Mouse (Mus musculus): Measurements from ENCODE around the gene Slc8b1. TPM values are rescaled to one million over a fixed set of nuclear protein-coding genes. Genes with fewer than 3 reads are reported as not detected.
A peak's percentile ranks its signal among the peaks of the same experiment; 100 is the strongest.
"Not testable (repeated sequence)": the region's sequence is repeated elsewhere in the genome, so short reads cannot be mapped to it uniquely, and the experiment has no call there.

Slc8b1 gene
- total RNA-seq, 2 experiments from 2014 or later = 22.7 to 30.9 TPM

DNA sequence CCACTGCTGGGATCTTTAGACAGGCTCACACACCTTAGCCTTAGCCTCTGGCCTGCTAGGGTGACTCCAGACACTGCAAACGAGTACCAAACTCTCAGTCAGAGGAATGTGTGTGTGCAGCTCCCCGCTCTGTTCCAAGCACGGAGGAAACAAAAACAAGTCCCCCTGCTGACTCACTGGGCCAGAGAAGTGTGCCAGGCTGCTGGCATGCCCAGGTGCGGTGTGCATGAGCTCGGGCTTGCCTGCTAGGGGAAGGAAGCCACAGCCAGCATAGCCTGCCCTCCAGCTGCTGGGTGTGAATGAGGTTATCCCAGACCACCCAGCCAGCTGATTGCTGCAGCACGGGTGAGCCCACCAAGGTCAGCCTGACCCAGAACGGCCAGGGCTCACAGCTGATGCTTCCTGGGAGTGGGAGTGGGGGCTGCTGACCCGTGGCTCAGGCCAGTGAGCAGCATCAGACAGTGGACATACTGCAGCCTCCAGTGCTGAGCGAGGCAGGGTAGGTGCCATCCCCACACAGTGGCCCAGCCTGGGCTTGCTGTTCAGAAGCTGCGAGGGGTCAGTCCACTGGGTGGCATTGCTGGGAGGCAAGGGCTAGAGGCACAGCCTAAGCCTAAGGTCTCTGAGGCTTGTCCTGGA is 15.8 kb upstream of the Slc8b1 start:
- DNase-seq (ENCODE audit: low spot score in 2 of 2) = no peak

DNA sequence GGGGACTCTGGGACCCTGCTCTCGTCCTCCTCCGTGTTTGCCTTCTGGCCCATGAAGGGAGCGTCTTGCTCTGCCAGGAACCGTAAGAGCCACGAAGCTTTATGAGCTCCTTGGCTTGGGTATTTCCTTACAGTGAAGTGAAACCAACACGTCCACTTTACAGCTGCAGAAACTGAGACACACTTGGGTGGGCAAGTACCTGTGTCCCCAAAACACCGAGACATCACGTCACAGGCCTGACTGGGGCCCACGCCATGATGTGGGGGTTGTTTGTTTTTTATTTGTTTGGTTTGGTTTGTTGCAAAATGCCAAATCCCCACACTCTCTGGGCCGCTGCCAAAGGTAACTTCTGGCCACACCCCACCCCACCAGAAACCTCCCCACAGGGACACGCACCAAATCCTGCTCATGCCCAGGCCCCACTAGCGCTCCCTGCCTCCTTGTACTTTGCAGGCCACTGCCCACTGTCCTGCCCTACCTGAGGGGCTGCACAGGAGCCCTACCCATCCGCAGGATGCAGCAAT is 15.2 kb upstream of the Slc8b1 start:
- no peak for DNase-seq (ENCODE audit: low spot score in 2 of 2)

GRCm38 (mm10) chr5:120497071-120497470 is 13.9 kb upstream of the Slc8b1 start:
- DNase-seq (ENCODE audit: low spot score in 2 of 2) = no peak

- no peak for DNase-seq (ENCODE audit: low spot score in 2 of 2)
Observed at GRCm38 (mm10) chr5:120499202-120499601, 11.8 kb upstream of the Slc8b1 start.

- DNase-seq (ENCODE audit: low spot score in 2 of 2) = not testable (repeated sequence)
Observed at GRCm38 (mm10) chr5:120500609-120501008, 10.4 kb upstream of the Slc8b1 start.

DNA sequence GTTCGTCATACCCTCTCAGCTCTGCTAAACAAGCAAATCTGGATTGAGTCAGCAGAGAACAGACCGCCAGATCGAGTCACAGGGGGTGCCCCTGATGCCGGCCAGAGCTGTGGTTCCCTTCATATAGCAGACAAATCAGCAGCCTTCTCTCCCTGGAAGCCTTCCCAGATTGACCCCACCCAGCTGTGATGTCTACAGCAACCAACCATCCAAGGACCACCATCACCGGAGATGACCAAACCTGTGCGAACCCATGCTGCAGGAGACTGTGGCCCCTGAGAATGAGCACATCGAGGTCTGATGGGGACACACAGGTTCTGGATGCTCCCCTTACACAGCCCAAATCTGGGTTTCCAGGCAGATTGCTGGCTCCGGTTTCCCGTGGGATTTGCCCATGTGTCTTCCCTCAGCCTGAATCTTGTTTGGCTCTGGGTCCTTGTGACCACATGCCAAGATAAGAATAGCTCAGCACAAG is 8.8 kb upstream of the Slc8b1 start:
- no peak for DNase-seq (ENCODE audit: low spot score in 2 of 2)

- no peak for DNase-seq (ENCODE audit: low spot score in 2 of 2)
Observed at GRCm38 (mm10) chr5:120502675-120503143, 8.3 kb upstream of the Slc8b1 start.

GRCm38 (mm10) chr5:120503144-120503795 is 7.7 kb upstream of the Slc8b1 start, which contains the start of gene Plbd2:
TSS of gene Plbd2 (minus strand) at chr5:120503625.
- DNase-seq (ENCODE audit: low spot score in 2 of 2) = peak; percentile 81 to 87

DNA sequence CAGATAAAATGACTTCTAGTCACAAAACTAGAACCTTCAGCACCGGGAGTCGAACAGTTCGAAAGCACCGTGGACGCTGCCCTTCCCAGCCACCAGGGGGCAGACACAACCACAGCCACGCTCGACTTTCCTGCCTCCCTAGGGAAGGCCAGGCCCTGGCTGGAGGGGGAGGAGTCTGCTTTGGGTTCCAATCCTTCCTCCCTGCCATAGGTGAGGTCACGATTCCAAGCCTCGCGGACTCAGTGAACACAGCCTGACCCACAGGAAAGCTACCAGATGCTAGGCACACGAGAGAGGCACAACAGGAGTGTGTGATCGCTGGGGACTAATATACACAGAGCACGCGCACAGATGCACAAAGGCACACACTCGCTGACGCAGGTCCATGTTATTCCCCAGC is 5.6 kb upstream of the Slc8b1 start:
- DNase-seq (ENCODE audit: low spot score in 2 of 2) = peak; percentile 68 to 81

GRCm38 (mm10) chr5:120505781-120506180 is 5.2 kb upstream of the Slc8b1 start:
- DNase-seq (ENCODE audit: low spot score in 2 of 2) = no peak

DNA sequence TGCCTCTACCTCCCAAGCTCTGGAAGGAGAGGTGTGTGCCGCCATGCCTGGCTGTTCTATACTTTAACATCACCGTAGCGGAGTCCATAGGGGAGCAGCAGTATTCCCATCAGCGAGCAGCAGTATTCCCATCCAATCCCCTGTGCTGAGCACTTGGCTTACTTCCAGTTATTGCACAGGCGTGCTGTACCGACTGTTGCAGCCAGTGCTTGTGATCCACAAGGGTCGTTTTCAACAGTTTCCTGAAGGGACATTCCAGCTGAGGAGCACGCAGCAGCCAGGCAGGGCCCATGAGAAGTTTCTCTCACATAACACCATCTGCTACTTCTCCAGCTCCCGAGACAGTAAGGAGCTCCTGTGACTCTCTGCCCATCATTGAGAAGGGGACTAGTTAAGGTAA is 4.5 kb upstream of the Slc8b1 start:
- DNase-seq (ENCODE audit: low spot score in 2 of 2) = no peak

- no peak for DNase-seq (ENCODE audit: low spot score in 2 of 2)
Observed at GRCm38 (mm10) chr5:120507311-120507710, 3.7 kb upstream of the Slc8b1 start.

GRCm38 (mm10) chr5:120511643-120512220 is 764 bp downstream of the Slc8b1 start:
- peak in 1 of 2 experiments; percentile 63 for DNase-seq (ENCODE audit: low spot score in 2 of 2)

DNA sequence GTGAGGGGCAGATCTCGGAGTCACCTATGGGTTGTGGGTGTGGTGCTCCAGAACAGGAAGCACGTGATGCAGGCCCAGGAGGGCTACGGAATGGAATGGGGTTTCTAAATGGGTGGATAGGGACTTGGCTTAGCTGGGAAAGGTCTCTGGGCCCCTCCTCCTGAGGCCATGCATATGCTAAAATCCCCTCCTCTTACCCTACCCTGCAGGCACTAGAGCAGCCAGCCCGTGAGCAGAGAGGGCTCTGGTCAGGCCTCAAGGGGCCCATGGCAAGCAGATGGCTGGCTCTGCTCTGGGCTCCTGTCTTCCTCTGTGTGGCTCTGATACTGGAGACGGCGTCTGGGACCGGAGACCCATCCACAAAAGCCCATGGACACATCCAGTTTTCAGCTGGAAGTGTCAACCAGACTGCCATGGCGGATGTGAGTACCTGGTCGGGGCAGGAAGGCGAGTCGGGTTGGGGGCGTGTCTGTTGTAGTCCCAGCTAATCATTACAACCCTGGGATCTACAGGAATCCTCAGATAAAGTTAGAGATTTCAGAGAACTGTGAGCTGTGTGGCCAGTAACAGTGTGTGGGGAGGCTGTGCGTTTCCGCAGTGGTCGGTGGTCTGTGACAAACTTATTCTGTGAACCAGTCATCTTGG is 2.1 kb downstream of the Slc8b1 start:
- DNase-seq (ENCODE audit: low spot score in 2 of 2) = no peak

DNA sequence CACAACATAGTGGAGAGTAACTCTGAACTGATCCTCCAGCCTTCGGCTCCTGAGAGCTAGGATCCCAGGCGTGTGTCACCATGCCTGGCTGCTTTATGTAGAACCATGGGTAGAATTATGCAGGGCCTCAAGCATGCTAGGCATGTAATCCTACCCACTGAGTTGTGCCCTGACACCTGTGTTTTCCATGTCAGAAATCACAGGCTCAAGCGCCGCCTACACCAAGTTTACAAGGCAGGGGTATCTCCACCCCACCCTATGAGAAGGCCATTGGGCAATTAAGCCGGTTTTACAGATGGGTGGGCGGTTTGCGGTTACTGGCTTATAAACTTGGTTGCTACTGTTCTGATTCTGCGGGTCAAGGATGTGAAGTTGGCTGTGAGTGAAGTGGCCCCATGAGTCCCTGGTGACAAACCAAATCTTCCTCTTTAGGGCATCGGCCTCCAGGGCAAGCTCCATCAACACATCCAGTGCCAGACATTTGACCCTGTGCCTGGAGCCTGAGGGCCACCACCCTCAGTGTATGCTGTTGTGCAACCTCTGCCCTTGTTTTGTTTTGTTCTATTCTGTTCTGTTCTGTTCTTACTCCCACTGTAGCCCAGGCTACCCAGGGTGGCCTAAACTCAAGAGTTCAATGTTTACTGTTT is 3.2 kb downstream of the Slc8b1 start:
- DNase-seq (ENCODE audit: low spot score in 2 of 2) = no peak

DNA sequence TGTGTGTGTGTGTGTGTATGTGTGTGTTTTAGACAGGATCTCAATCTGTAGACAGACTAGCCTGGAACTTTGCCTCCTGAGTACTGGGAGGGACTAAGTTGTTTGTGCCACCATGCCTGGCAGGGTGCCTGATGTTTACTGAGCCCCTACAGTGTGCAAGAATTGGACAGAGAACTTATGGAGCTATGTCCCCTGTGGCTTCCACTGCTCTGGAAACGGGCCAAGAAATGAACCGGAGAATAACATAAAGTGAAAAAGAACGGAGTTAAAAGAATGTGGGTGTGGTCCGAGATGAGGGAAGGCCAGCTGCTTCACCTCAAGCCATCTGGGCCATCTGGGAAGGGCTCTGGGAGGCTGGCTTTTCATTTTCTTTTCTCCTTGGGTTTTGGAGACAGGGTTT is 3.8 kb downstream of the Slc8b1 start:
- DNase-seq (ENCODE audit: low spot score in 2 of 2) = peak in 1 of 2 experiments; percentile 64

- no peak for DNase-seq (ENCODE audit: low spot score in 2 of 2)
Observed at GRCm38 (mm10) chr5:120515451-120515850, 4.5 kb downstream of the Slc8b1 start.

DNA sequence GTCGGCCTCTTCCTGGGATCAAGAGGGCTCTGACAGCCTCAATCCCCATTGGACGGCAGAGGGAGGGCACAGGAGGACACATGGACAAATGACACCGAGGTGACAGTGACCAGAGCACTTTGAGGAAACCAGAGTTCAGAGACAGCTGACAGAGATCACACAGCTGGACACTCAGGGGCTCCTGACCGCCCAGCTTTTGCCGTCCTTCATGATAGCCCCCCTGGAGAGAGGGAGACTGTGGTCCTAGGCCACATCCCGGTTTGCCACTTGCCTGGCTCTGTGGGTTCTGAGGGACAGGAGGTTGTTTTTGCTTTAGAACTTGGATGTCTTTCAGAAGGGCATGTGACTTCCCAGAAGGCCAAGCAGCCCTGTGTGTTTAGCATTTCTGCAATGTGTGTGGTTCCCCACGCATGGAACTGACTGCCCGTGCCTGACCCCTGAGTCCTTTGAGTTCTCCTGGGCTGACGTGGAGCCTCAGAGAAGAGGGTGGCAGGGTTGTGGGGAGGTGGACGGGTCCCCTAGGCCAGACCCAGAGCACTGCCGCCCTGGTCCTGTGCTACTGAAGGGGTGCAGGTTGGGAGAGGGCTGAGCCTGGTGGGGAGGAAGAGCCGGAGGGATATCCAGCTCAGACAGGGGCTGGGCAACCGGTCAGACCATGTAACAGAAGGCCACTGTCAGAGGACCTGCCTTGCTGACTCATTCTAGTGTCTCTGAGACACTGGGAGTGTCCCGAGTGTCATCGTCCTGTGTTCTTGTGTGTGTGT is 5.4 kb downstream of the Slc8b1 start:
- no peak for DNase-seq (ENCODE audit: low spot score in 2 of 2)

DNA sequence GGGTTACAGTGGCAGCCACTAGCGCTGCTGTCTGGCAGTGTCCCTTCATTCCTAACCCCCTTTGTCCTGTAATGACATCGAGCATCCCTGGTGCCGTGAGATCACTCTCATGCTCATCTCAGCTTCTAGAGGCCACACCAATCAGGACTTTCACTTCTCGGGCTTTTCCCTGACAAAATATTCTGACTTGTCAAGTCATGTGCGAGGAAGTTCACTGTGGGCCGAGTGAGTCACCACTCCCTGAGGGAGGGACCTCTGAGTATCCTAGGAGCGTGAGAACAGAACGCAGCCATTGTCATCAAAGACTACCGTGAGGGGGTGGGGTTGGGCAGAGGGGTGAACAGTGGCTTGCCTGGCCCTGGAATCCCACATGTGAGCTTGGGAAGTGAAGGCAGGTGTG is 6.6 kb downstream of the Slc8b1 start:
- no peak for DNase-seq (ENCODE audit: low spot score in 2 of 2)

- no peak for DNase-seq (ENCODE audit: low spot score in 2 of 2)
Observed at GRCm38 (mm10) chr5:120522649-120523048, 11.7 kb downstream of the Slc8b1 start.
